Mouse (Mus musculus) cortical plate, adult 2 months (tissue): ENCODE measurements around the gene Pcp4. TPM values are rescaled to one million over a fixed set of nuclear protein-coding genes. Genes with fewer than 3 reads are reported as not detected.

Experiments
- H3K27ac ChIP-seq: fragments of 200-500 bp; 2 replicates; pipeline ENCODE4 v1.5.1; 2012; ENCODE audit warnings: low read length, control low read depth, inconsistent platforms; ENCODE audit not compliant: insufficient read depth
- H3K4me1 ChIP-seq: fragments of 200-500 bp; 2 replicates; pipeline ENCODE4 v1.6.1; 2011; ENCODE audit warnings: low read length; ENCODE audit not compliant: control insufficient read depth, insufficient read depth
- H3K4me3 ChIP-seq: fragments of 200-500 bp; 2 replicates; pipeline ENCODE4 v1.5.1; 2011; ENCODE audit warnings: mild to moderate bottlenecking, low read length, control low read depth; ENCODE audit not compliant: insufficient read depth
- CTCF ChIP-seq: fragments of 200-500 bp; IDR thresholded peaks from 2 replicates; pipeline ENCODE4 v1.5.1; 2011; ENCODE audit warnings: mild to moderate bottlenecking, control low read depth, low read length; ENCODE audit not compliant: insufficient read depth; ENCODE audit errors: extremely low read depth
- POLR2A ChIP-seq: fragments of 200-500 bp; IDR thresholded peaks from 2 replicates; pipeline ENCODE4 v1.6.1; 2011; ENCODE audit warnings: mild to moderate bottlenecking, low read length, control low read depth; ENCODE audit not compliant: insufficient read depth; ENCODE audit errors: extremely low read depth
- polyA plus RNA-seq: library from polyadenylated mRNA; depleted of rRNA; stranded (reverse); fragments of >200 nt; gene quantifications from 2 replicates; pipeline ENCODE4 v1.2.3, GENCODE M21; 2012

The Pcp4 gene
- polyA plus RNA-seq, 1 experiment = 753 TPM

GRCm38 (mm10) chr16:96481791-96482190 lies 14.4 kb downstream of the Pcp4 start:
- Histone ChIP-seq H3K4me1 (peaks cover 3% of the 10 kb centered on the region), H3K4me3 (no peak overlapping the region), H3K27ac (no peak overlapping the region)
- TF ChIP-seq CTCF = no peak
- no peak for TF ChIP-seq POLR2A

GRCm38 (mm10) chr16:96487007-96487684 lies 19.7 kb downstream of the Pcp4 start:
- Histone ChIP-seq H3K27ac (no peak overlapping the region), H3K4me3 (no peak overlapping the region), H3K4me1 (0 out of 2 replicates have a peak, but pooled peaks cover 1% of the 10 kb centered on the region)
- TF ChIP-seq POLR2A (no peak), CTCF (no peak)

GRCm38 (mm10) chr16:96488038-96488437 lies 20.6 kb downstream of the Pcp4 start:
- TF ChIP-seq POLR2A (no peak), CTCF (no peak)
- H3K4me3 ChIP-seq = no peak overlapping the region
- 0 out of 2 replicates have a peak, but pooled peaks cover 1% of the 10 kb centered on the region for H3K4me1 ChIP-seq
- H3K27ac ChIP-seq = no peak overlapping the region

GRCm38 (mm10) chr16:96491530-96491929 lies 24.1 kb downstream of the Pcp4 start:
- no peak for TF ChIP-seq POLR2A
- no peak for TF ChIP-seq CTCF
- Histone ChIP-seq H3K27ac (no peak overlapping the region), H3K4me1 (0 out of 2 replicates have a peak, but pooled peaks cover 3% of the 10 kb centered on the region), H3K4me3 (no peak overlapping the region)

GRCm38 (mm10) chr16:96494079-96494478 lies 26.7 kb downstream of the Pcp4 start:
- H3K4me3 ChIP-seq = no peak overlapping the region
- TF ChIP-seq POLR2A = no peak
- TF ChIP-seq CTCF = no peak
- no peak overlapping the region for H3K27ac ChIP-seq
- H3K4me1 ChIP-seq = peaks cover 4% of the 10 kb centered on the region

- H3K4me1 ChIP-seq = peaks cover 7% of the 10 kb centered on the region
- H3K4me3 ChIP-seq = no peak overlapping the region
- H3K27ac ChIP-seq = peak overlapping the region; percentile 24; the same call in 1 of the 2 replicates
- TF ChIP-seq CTCF (no peak), POLR2A (no peak)
Measured at GRCm38 (mm10) chr16:96498951-96499350, 31.5 kb downstream of the Pcp4 start.

- Histone ChIP-seq H3K4me1 (peaks cover 7% of the 10 kb centered on the region), H3K4me3 (no peak overlapping the region), H3K27ac (no peak overlapping the region)
- no peak for TF ChIP-seq CTCF
- TF ChIP-seq POLR2A = no peak
Measured at GRCm38 (mm10) chr16:96501241-96501640, 33.8 kb downstream of the Pcp4 start.

- Histone ChIP-seq H3K4me3 (no peak overlapping the region), H3K4me1 (peaks cover 7% of the 10 kb centered on the region), H3K27ac (no peak overlapping the region)
- no peak for TF ChIP-seq CTCF
- TF ChIP-seq POLR2A = no peak
Measured at GRCm38 (mm10) chr16:96502586-96502985, 35.2 kb downstream of the Pcp4 start.

- TF ChIP-seq POLR2A (no peak), CTCF (no peak)
- no peak overlapping the region for H3K27ac ChIP-seq
- H3K4me3 ChIP-seq = no peak overlapping the region
- H3K4me1 ChIP-seq = peaks cover 3% of the 10 kb centered on the region
Measured at GRCm38 (mm10) chr16:96514466-96514865, 47.1 kb downstream of the Pcp4 start.

GRCm38 (mm10) chr16:96527476-96527875 lies 60.1 kb downstream of the Pcp4 start:
- Histone ChIP-seq H3K4me3 (no peak overlapping the region), H3K4me1 (peaks cover 8% of the 10 kb centered on the region), H3K27ac (no peak overlapping the region)
- TF ChIP-seq CTCF (no peak), POLR2A (no peak)
